Mouse (Mus musculus): Measurements from ENCODE around the gene Cpt1b. TPM values are rescaled to one million over a fixed set of nuclear protein-coding genes. Genes with fewer than 3 reads are reported as not detected.

Cpt1b gene
- polyA plus RNA-seq, 1 experiment from 2014 or later, result 8.1 TPM

- H3K4me1 ChIP-seq (ENCODE audit: insufficient read depth, low read length), result peaks cover 30% of the 10 kb centered on the region
- no peak within 1 kb of the TSS for H3K27ac ChIP-seq (ENCODE audit: low read length)
- no peak for ATAC-seq (ENCODE audit: low FRiP score, low TSS enrichment)
- H3K4me2 ChIP-seq (replicated peaks; ENCODE audit: low read depth, low read length), result peak within 1 kb of the TSS; percentile 26
- H3K9ac ChIP-seq (replicated peaks; ENCODE audit: low read length), result no peak within 1 kb of the TSS
- no peaks in the 10 kb centered on the region for H3K9me3 ChIP-seq (ENCODE audit: low read length)
- 16% methylated on average over 16 of the region's 16 CpGs for WGBS
- H3K4me3 ChIP-seq (ENCODE audit: low read length), result peak within 1 kb of the TSS; percentile 13
- H3K27me3 ChIP-seq (ENCODE audit: insufficient read depth, low read length), result peaks cover 48% of the 10 kb centered on the region
- H3K36me3 ChIP-seq (ENCODE audit: insufficient read depth, low read length), result peaks cover 5% of the 10 kb centered on the region
These were observed 48.7 kb downstream of the Cpt1b start, which contains the start of gene Tymp for GRCm38 (mm10) chr15:89376957-89377356. Gene Tymp (minus strand): TSS chr15:89377039.

GRCm38 (mm10) chr15:89376040-89376439, 49.6 kb downstream of the Cpt1b start:
- Histone ChIP-seq H3K27ac (ENCODE audit: low read length) (no peak overlapping the region), H3K9me3 (ENCODE audit: low read length) (no peaks in the 10 kb centered on the region), H3K9ac (replicated peaks; ENCODE audit: low read length) (no peak overlapping the region), H3K4me2 (replicated peaks; ENCODE audit: low read depth, low read length) (no peak overlapping the region), H3K27me3 (ENCODE audit: insufficient read depth, low read length) (peaks cover 46% of the 10 kb centered on the region), H3K4me3 (ENCODE audit: low read length) (no peak overlapping the region), H3K36me3 (ENCODE audit: insufficient read depth, low read length) (peaks cover 14% of the 10 kb centered on the region), H3K4me1 (ENCODE audit: insufficient read depth, low read length) (peaks cover 30% of the 10 kb centered on the region)
- whole genome bisulfite sequencing, result 83% methylated on average over 7 of the region's 7 CpGs
- no peak for ATAC-seq (ENCODE audit: low FRiP score, low TSS enrichment)

- Histone ChIP-seq H3K36me3 (ENCODE audit: insufficient read depth, low read length) (peaks cover 25% of the 10 kb centered on the region), H3K4me1 (ENCODE audit: insufficient read depth, low read length) (peaks cover 30% of the 10 kb centered on the region), H3K27me3 (ENCODE audit: insufficient read depth, low read length) (peaks cover 39% of the 10 kb centered on the region), H3K9ac (replicated peaks; ENCODE audit: low read length) (peak overlapping the region; percentile 88; the same call in 1 of the 2 replicates), H3K4me2 (replicated peaks; ENCODE audit: low read depth, low read length) (no peak overlapping the region), H3K27ac (ENCODE audit: low read length) (no peak overlapping the region), H3K9me3 (ENCODE audit: low read length) (no peaks in the 10 kb centered on the region), H3K4me3 (ENCODE audit: low read length) (no peak overlapping the region)
- 88% methylated on average over 17 of the region's 17 CpGs for WGBS
- no peak for ATAC-seq (ENCODE audit: low FRiP score, low TSS enrichment)
These were observed 50.7 kb downstream of the Cpt1b start for GRCm38 (mm10) chr15:89374801-89375534.

- no peaks in the 10 kb centered on the region for H3K9me3 ChIP-seq (ENCODE audit: low read length)
- H3K27me3 ChIP-seq (ENCODE audit: insufficient read depth, low read length), result peaks cover 34% of the 10 kb centered on the region
- H3K27ac ChIP-seq (ENCODE audit: low read length), result peak overlapping the region; percentile 97
- H3K36me3 ChIP-seq (ENCODE audit: insufficient read depth, low read length), result peaks cover 31% of the 10 kb centered on the region
- 51% methylated on average over 9 of the region's 9 CpGs for WGBS
- peaks cover 27% of the 10 kb centered on the region for H3K4me1 ChIP-seq (ENCODE audit: insufficient read depth, low read length)
- ATAC-seq (ENCODE audit: low FRiP score, low TSS enrichment), result no peak
- H3K4me2 ChIP-seq (replicated peaks; ENCODE audit: low read depth, low read length), result peak overlapping the region; percentile 90
- peak overlapping the region; percentile 79 for H3K4me3 ChIP-seq (ENCODE audit: low read length)
- peak overlapping the region; percentile 88 for H3K9ac ChIP-seq (replicated peaks; ENCODE audit: low read length)
These were observed 51.3 kb downstream of the Cpt1b start for GRCm38 (mm10) chr15:89374340-89374739.

- H3K9me3 ChIP-seq (ENCODE audit: low read length), result no peaks in the 10 kb centered on the region
- H3K27ac ChIP-seq (ENCODE audit: low read length), result peak within 1 kb of the TSS; percentile 97
- peak within 1 kb of the TSS; percentile 90 for H3K4me2 ChIP-seq (replicated peaks; ENCODE audit: low read depth, low read length)
- H3K36me3 ChIP-seq (ENCODE audit: insufficient read depth, low read length), result peaks cover 33% of the 10 kb centered on the region
- H3K4me3 ChIP-seq (ENCODE audit: low read length), result peak within 1 kb of the TSS; percentile 79
- ATAC-seq (ENCODE audit: low FRiP score, low TSS enrichment), result peak; percentile 85
- peaks cover 29% of the 10 kb centered on the region for H3K27me3 ChIP-seq (ENCODE audit: insufficient read depth, low read length)
- WGBS, result under 1% methylated on average over 42 of the region's 42 CpGs
- H3K9ac ChIP-seq (replicated peaks; ENCODE audit: low read length), result peak within 1 kb of the TSS; percentile 88
- H3K4me1 ChIP-seq (ENCODE audit: insufficient read depth, low read length), result peaks cover 22% of the 10 kb centered on the region
These were observed 51.9 kb downstream of the Cpt1b start, which contains the start of gene Sco2 for GRCm38 (mm10) chr15:89373762-89374248. Gene Sco2 (minus strand): TSS chr15:89373846.

GRCm38 (mm10) chr15:89373027-89373761, 52.5 kb downstream of the Cpt1b start:
- WGBS, result 1% methylated on average over 35 of the region's 35 CpGs

GRCm38 (mm10) chr15:89372536-89372935, 53.1 kb downstream of the Cpt1b start:
- Histone ChIP-seq H3K4me1 (ENCODE audit: insufficient read depth, low read length) (peaks cover 14% of the 10 kb centered on the region), H3K27ac (ENCODE audit: low read length) (0 out of 2 replicates have a peak overlapping the region, but pooled peaks have one; percentile 20), H3K27me3 (ENCODE audit: insufficient read depth, low read length) (peaks cover 16% of the 10 kb centered on the region), H3K4me3 (ENCODE audit: low read length) (peak overlapping the region; percentile 79; the same call in 1 of the 2 replicates), H3K9ac (replicated peaks; ENCODE audit: low read length) (peak overlapping the region; percentile 88; the same call in 1 of the 2 replicates), H3K9me3 (ENCODE audit: low read length) (no peaks in the 10 kb centered on the region), H3K4me2 (replicated peaks; ENCODE audit: low read depth, low read length) (peak overlapping the region; percentile 90), H3K36me3 (ENCODE audit: insufficient read depth, low read length) (peaks cover 44% of the 10 kb centered on the region)
- no peak for ATAC-seq (ENCODE audit: low FRiP score, low TSS enrichment)
- 71% methylated on average over 7 of the region's 7 CpGs for WGBS

More at GRCm38 (mm10) chr15:89373027-89373761, 52.5 kb downstream of the Cpt1b start:
- Histone ChIP-seq H3K9ac (replicated peaks; ENCODE audit: low read length) (peak overlapping the region; percentile 88), H3K4me2 (replicated peaks; ENCODE audit: low read depth, low read length) (peak overlapping the region; percentile 90), H3K4me1 (ENCODE audit: insufficient read depth, low read length) (peaks cover 16% of the 10 kb centered on the region), H3K9me3 (ENCODE audit: low read length) (no peaks in the 10 kb centered on the region), H3K27me3 (ENCODE audit: insufficient read depth, low read length) (peaks cover 23% of the 10 kb centered on the region), H3K4me3 (ENCODE audit: low read length) (peak overlapping the region; percentile 79), H3K36me3 (ENCODE audit: insufficient read depth, low read length) (peaks cover 37% of the 10 kb centered on the region), H3K27ac (ENCODE audit: low read length) (peak overlapping the region; percentile 97)
- peak; percentile 88 for ATAC-seq (ENCODE audit: low FRiP score, low TSS enrichment)

GRCm38 (mm10) chr15:89372068-89372467, 53.6 kb downstream of the Cpt1b start:
- no peak overlapping the region for H3K4me2 ChIP-seq (replicated peaks; ENCODE audit: low read depth, low read length)
- peaks cover 49% of the 10 kb centered on the region for H3K36me3 ChIP-seq (ENCODE audit: insufficient read depth, low read length)
- peaks cover 14% of the 10 kb centered on the region for H3K4me1 ChIP-seq (ENCODE audit: insufficient read depth, low read length)
- H3K4me3 ChIP-seq (ENCODE audit: low read length), result no peak overlapping the region
- no peaks in the 10 kb centered on the region for H3K9me3 ChIP-seq (ENCODE audit: low read length)
- WGBS, result 87% methylated on average over 13 of the region's 13 CpGs
- H3K9ac ChIP-seq (replicated peaks; ENCODE audit: low read length), result no peak overlapping the region
- peaks cover 11% of the 10 kb centered on the region; the same call in 1 of the 2 replicates for H3K27me3 ChIP-seq (ENCODE audit: insufficient read depth, low read length)
- ATAC-seq (ENCODE audit: low FRiP score, low TSS enrichment), result no peak
- H3K27ac ChIP-seq (ENCODE audit: low read length), result 0 out of 2 replicates have a peak overlapping the region, but pooled peaks have one; percentile 20
